Mouse (Mus musculus) ES-E14 (cell line): ENCODE measurements around the gene Mtap. TPM values are rescaled to one million over a fixed set of nuclear protein-coding genes. Genes with fewer than 3 reads are reported as not detected.

Source experiments
- DNase-seq: peaks from one replicate; pipeline ENCODE4 v3.0.0-alpha.2; 2013; ENCODE audit warnings: low read depth, low spot score
- H3K27ac ChIP-seq: 2 replicates; pipeline ENCODE4 v1.5.1; 2012; ENCODE audit warnings: low read depth, mild to moderate bottlenecking, low read length, moderate library complexity, mixed read lengths; ENCODE audit not compliant: poor library complexity, insufficient read depth, severe bottlenecking
- H3K36me3 ChIP-seq: 2 replicates; pipeline ENCODE4 v1.6.1; 2012; ENCODE audit warnings: mild to moderate bottlenecking, low read length, moderate library complexity, mixed read lengths; ENCODE audit not compliant: control insufficient read depth, poor library complexity, insufficient read depth, severe bottlenecking
- H3K4me1 ChIP-seq, 2 experiments: fragments of 150-350 bp in 1 of 2; sonication (generic) in 1 of 2; 2 replicates each; pipeline ENCODE4 v1.6.1; 2012; ENCODE audit warnings: low read length in 2 of 2, mild to moderate bottlenecking in 1 of 2, mixed read lengths in 1 of 2; ENCODE audit not compliant: control insufficient read depth in 2 of 2, insufficient read depth in 2 of 2, poor library complexity in 1 of 2
- H3K4me3 ChIP-seq, 2 experiments: fragments of 150-350 bp in 1 of 2; sonication (generic) in 1 of 2; 2 replicates each; pipeline ENCODE4 v1.5.1; 2012; ENCODE audit warnings: low read length in 2 of 2, low read depth in 1 of 2, mild to moderate bottlenecking in 1 of 2, mixed read lengths in 1 of 2; ENCODE audit not compliant: insufficient read depth in 1 of 2, poor library complexity in 1 of 2, severe bottlenecking in 1 of 2
- H3K9ac ChIP-seq: 2 replicates; pipeline ENCODE4 v1.6.1; 2012; ENCODE audit warnings: low read depth, mild to moderate bottlenecking, low read length, mixed read lengths; ENCODE audit not compliant: poor library complexity, insufficient read depth, severe bottlenecking
- H3K9me3 ChIP-seq: fragments of 150-350 bp; sonication (generic); 2 replicates; pipeline ENCODE4 v1.6.1; 2012; ENCODE audit warnings: low read depth, mild to moderate bottlenecking, low read length; ENCODE audit not compliant: control insufficient read depth, insufficient read depth
- CHD2 ChIP-seq: IDR thresholded peaks from 2 replicates; pipeline ENCODE4 v1.6.1; 2014; ENCODE audit warnings: mild to moderate bottlenecking, low read depth, low read length, inconsistent platforms
- HCFC1 ChIP-seq: IDR thresholded peaks from 2 replicates; pipeline ENCODE4 v1.6.1; 2012; ENCODE audit warnings: low read length, inconsistent platforms, borderline replicate concordance; ENCODE audit not compliant: insufficient read depth
- MAFK ChIP-seq: IDR thresholded peaks from 2 replicates; pipeline ENCODE4 v1.6.1; 2014; ENCODE audit warnings: mild to moderate bottlenecking, low read depth, low read length, inconsistent platforms; ENCODE audit not compliant: insufficient read depth
- ZC3H11A ChIP-seq: IDR thresholded peaks from 2 replicates; pipeline ENCODE4 v1.6.1; 2012; ENCODE audit warnings: low read depth, mild to moderate bottlenecking, inconsistent platforms, low read length, borderline replicate concordance
- ZNF384 ChIP-seq: IDR thresholded peaks from 2 replicates; pipeline ENCODE4 v1.6.1; 2012; ENCODE audit warnings: low read depth, low read length, inconsistent platforms
- in situ Hi-C, 2 experiments: fragments of 600-800 bp; cut with MboI; formaldehyde crosslinking; loops; one replicate each; pipeline ENCODE4 v1.15.1; 2025; ENCODE audit warnings: low sequenced_read_pairs in 2 of 2, inconsistent platforms in 1 of 2; ENCODE audit not compliant: unreplicated experiment in 2 of 2
- total RNA-seq: library from RNA; depleted of rRNA; stranded (reverse); fragments of 300-350 nt; gene quantifications from 2 replicates; pipeline ENCODE4 v1.2.3, GENCODE M21; 2012

The Mtap gene
- total RNA-seq, 1 experiment: 59.3 TPM

DNA sequence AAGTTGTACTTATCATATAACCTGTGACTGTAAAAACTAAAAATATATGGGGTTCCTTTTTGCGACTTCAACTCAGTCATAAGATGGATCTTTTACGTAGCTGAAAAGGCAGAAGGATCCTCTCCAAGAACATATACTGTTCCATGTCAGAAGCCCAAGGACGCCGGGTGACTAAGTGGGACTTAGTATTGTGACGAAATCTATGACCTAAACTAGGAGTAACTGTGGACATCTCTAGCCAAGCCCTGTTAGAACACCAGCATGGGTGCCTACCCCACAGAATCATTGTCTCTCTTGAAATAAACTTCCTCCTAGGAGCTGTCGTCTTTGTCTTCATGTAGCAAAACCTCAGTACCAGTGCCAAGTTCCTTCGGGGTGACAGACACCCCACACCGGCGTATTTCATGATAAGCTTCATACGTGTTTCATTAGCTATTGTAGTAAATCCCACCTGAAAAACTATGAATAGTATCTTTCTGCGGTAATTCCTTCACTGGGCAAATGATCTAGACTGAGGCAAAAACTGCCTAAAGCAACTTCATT lies 24.7 kb upstream of the Mtap start:
- H3K27ac ChIP-seq: no peak overlapping the region
- in situ Hi-C loops: no loop called here

DNA sequence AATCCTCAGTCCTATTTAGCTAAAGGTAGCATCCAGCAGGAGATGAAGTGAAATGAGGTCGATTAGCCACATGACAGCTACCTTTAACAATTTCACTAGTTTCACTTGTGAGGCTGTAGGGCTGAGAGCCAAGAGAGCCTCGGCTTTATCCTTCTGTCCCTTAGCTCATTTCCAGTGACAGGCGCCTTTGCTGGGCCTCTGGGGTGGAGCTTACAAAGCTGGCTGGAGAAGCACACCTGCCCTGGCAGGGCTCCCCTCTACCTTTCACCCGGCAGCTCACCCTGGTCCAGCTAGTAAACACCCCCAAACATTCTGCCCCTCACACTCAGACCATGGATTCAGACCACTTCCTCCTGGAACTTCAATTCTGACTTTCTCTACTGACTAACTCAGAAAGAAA lies 24.1 kb upstream of the Mtap start:
- no peak overlapping the region for H3K27ac ChIP-seq
- no peak for DNase-seq
- H3K9ac ChIP-seq: no peak overlapping the region
- H3K9me3 ChIP-seq: no peaks in the 10 kb centered on the region
- no peaks in the 10 kb centered on the region for H3K36me3 ChIP-seq
- H3K4me1 ChIP-seq: no peaks in the 10 kb centered on the region
- TF ChIP-seq HCFC1 (no peak), CHD2 (no peak), ZNF384 (no peak), ZC3H11A (no peak), MAFK (no peak)
- in situ Hi-C loops: no loop called here
- no peak overlapping the region for H3K4me3 ChIP-seq

More for the DNA sequence above, 24.7 kb upstream of the Mtap start:
- no peaks in the 10 kb centered on the region for H3K9me3 ChIP-seq
- no peak for TF ChIP-seq ZC3H11A
- TF ChIP-seq HCFC1: no peak
- TF ChIP-seq CHD2: no peak
- no peak for TF ChIP-seq MAFK
- TF ChIP-seq ZNF384: no peak
- H3K9ac ChIP-seq: no peak overlapping the region
- no peak overlapping the region for H3K4me3 ChIP-seq
- no peak for DNase-seq
- H3K4me1 ChIP-seq: no peaks in the 10 kb centered on the region
- no peaks in the 10 kb centered on the region for H3K36me3 ChIP-seq

DNA sequence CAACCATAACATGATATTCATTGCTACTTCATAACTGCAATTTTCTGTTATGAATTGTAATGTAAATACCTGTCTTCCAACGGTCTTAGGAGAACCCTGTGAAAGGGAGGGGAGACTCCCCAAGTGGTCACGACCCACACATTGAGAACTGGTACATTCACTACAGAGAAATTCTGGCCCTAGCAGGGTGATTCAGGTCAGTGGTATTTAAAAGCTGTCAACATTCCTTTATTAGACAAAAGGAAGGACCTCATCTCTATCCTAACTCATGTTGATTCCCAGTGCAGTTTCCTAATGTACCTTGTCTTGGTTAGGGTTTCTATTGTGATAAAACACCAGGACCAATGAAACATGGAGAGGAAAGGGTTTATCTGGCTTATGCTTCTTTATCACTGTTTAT lies 20.9 kb upstream of the Mtap start:
- H3K9me3 ChIP-seq: no peaks in the 10 kb centered on the region
- no peak overlapping the region for H3K9ac ChIP-seq
- no peaks in the 10 kb centered on the region for H3K36me3 ChIP-seq
- no peaks in the 10 kb centered on the region for H3K4me1 ChIP-seq
- TF ChIP-seq ZC3H11A (no peak), ZNF384 (no peak)
- no peak for DNase-seq
- in situ Hi-C loops: no loop called here
- H3K4me3 ChIP-seq: no peak overlapping the region
- no peak overlapping the region for H3K27ac ChIP-seq

DNA sequence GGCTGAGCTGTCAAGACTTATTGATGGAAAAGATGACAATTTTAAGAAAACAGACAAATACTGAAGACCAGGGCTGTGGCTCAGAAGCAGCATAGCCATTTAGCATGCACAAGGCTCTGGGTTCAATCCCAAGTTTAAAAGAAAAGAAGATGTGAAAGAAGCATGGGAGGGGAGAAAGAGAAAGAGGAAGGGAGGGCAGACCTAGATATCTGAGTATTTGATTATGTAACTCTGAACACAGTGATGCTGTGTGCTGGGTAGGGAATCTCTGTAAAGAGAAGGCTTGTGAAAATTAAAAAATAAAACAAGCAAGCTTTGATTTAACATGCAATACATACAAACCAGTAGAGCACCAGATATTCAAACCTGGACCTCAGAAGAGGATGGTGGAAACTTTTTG lies 17.0 kb upstream of the Mtap start:
- Histone ChIP-seq H3K27ac (no peak overlapping the region), H3K4me3 (no peak overlapping the region), H3K36me3 (no peaks in the 10 kb centered on the region), H3K9me3 (no peaks in the 10 kb centered on the region), H3K9ac (no peak overlapping the region), H3K4me1 (no peaks in the 10 kb centered on the region)
- no peak for DNase-seq
- TF ChIP-seq HCFC1 (no peak), ZNF384 (no peak), ZC3H11A (no peak), MAFK (no peak), CHD2 (no peak)
- in situ Hi-C loops: no loop called here

DNA sequence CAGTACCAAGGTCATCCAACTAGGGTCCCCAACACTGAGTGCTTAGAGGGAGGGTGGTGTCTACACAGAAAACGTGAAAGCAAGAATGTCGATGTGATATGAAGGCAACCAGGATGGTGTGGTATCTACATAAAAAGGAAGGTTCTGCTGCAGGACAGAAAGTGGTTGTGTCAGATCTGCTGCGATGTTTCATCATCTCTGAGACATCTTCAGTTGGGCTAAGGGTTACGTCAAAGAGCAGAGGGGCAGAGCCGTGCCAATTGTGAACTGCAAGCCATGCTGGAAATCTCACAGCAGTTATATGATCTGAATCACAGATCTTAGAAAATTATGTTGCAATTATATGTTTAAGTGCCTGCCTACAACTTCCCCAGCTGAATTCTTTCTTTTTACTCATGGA lies 16.6 kb upstream of the Mtap start:
- H3K27ac ChIP-seq: no peak overlapping the region
- H3K9ac ChIP-seq: no peak overlapping the region
- H3K9me3 ChIP-seq: no peaks in the 10 kb centered on the region
- in situ Hi-C loops: no loop called here
- H3K4me1 ChIP-seq: no peaks in the 10 kb centered on the region
- H3K36me3 ChIP-seq: no peaks in the 10 kb centered on the region
- no peak for DNase-seq
- TF ChIP-seq ZNF384: no peak
- no peak for TF ChIP-seq MAFK
- TF ChIP-seq HCFC1: no peak
- no peak for TF ChIP-seq ZC3H11A
- no peak for TF ChIP-seq CHD2
- no peak overlapping the region for H3K4me3 ChIP-seq
